Mouse (Mus musculus) thymus, adult 2 months (tissue): ENCODE measurements around the gene Txndc9.

Experiments used
- CTCF ChIP-seq: fragments of 200-500 bp; IDR thresholded peaks from 2 replicates; pipeline ENCODE4 v1.5.1; 2012; ENCODE audit warnings: mild to moderate bottlenecking, control low read depth, low read length, moderate library complexity, borderline replicate concordance; ENCODE audit not compliant: control insufficient read depth, poor library complexity, insufficient read depth; ENCODE audit errors: extremely low read depth
- POLR2A ChIP-seq: fragments of 200-500 bp; IDR thresholded peaks from 2 replicates; pipeline ENCODE4 v1.6.1; 2012; ENCODE audit warnings: mild to moderate bottlenecking, low read length, control low read depth, moderate library complexity; ENCODE audit not compliant: control insufficient read depth, poor library complexity, insufficient read depth; ENCODE audit errors: extremely low read depth

DNA sequence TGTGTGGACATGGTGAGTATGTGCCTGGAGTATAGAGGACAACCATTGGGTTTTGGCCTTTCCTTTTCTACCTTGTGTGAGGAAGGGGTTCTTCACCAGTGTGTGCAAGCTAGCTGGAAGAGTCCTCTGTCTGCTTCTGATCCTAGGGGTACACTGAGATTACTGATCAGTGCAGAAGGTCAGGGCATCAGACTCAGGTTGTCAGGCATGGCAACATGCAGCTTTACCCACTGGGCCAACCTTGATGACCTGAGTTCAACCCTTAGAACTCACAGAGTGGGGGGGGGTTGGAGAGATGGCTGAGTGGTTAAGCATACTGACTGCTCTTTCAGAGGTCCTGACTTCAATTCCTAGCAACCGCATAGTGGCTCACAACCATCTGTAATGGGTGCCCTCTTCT, 13.4 kb downstream of the Txndc9 start:
- no peak for TF ChIP-seq CTCF
- no peak for TF ChIP-seq POLR2A
